Mouse (Mus musculus) neural tube, embryonic 13.5 days (tissue): ENCODE results near the gene Ugt1a8. TPM values are rescaled to one million over a fixed set of nuclear protein-coding genes. Genes with fewer than 3 reads are reported as not detected.
"Not testable (repeated sequence)": the region's sequence is repeated elsewhere in the genome, so short reads cannot be mapped to it uniquely, and the experiment has no call there.

Source experiments
- ATAC-seq: fragments of 200-750 bp; cut with Nextera tagmentation; 2 replicates; pipeline ENCODE4 v1.8.0; 2017; ENCODE audit warnings: low read depth, mild to moderate bottlenecking, moderate TSS enrichment, moderate library complexity
- H3K27ac ChIP-seq: fragments of 300-500 bp; sonication (generic); replicated peaks from 2 replicates; pipeline ENCODE4 v1.5.1; 2015; ENCODE audit warnings: moderate library complexity, mild to moderate bottlenecking, inconsistent platforms
- H3K27me3 ChIP-seq: fragments of 300-500 bp; sonication (generic); 2 replicates; pipeline ENCODE4 v1.6.1; 2015; ENCODE audit warnings: mild to moderate bottlenecking, inconsistent platforms
- H3K36me3 ChIP-seq: fragments of 300-500 bp; sonication (generic); 2 replicates; pipeline ENCODE4 v1.6.1; 2015; ENCODE audit warnings: mild to moderate bottlenecking, inconsistent platforms
- H3K4me1 ChIP-seq: fragments of 300-500 bp; sonication (generic); replicated peaks from 2 replicates; pipeline ENCODE4 v1.6.1; 2015; ENCODE audit warnings: inconsistent platforms
- H3K4me2 ChIP-seq: fragments of 300-500 bp; sonication (generic); 2 replicates; pipeline ENCODE4 v1.6.1; 2015; ENCODE audit warnings: inconsistent platforms, mild to moderate bottlenecking, moderate library complexity
- H3K4me3 ChIP-seq: fragments of 300-500 bp; sonication (generic); 2 replicates; pipeline ENCODE4 v1.5.1; 2015; ENCODE audit warnings: mild to moderate bottlenecking, inconsistent platforms
- H3K9ac ChIP-seq: fragments of 300-500 bp; sonication (generic); 2 replicates; pipeline ENCODE4 v1.6.1; 2015; ENCODE audit warnings: moderate library complexity, mild to moderate bottlenecking, inconsistent platforms
- H3K9me3 ChIP-seq: fragments of 300-500 bp; sonication (generic); 2 replicates; pipeline ENCODE4 v1.6.1; 2016; ENCODE audit warnings: inconsistent platforms
- WGBS: fragments of 180-500 bp; shearing (Covaris S2); methylation state at CpG from one replicate; pipeline ENCODE4 v1.1.7; 2015; 5-methylcytosine and 5-hydroxymethylcytosine counted together
- polyA plus RNA-seq: library from polyadenylated mRNA; unstranded; fragments of >200 nt; fragmentation: Nextera tagmentation; extraction: Ambion mirVana; gene quantifications from 2 replicates; pipeline ENCODE4 v1.2.1, GENCODE M21; 2015

Ugt1a8 gene
- polyA plus RNA-seq, 1 experiment from 2014 or later, result not detected

DNA sequence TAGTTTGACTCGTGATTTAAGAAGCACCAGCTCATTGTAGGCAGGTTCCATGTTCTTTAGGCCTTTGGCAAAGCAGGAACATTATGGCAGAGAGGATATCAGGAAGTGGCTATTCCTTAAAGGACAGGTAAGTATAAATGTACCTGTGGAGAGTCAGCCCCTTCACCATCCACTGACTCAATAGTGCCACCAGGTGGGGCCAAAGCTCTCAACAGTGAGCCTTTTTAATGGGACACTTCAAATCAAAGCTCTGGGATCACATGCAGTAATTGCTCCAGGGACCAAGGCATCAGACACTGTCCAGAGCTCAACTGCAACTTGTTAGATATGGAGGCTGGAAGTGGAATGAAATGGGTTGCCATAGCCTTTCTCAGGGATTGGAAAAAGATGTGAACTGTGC is 33.9 kb downstream of the Ugt1a8 start:
- H3K9me3 ChIP-seq, H3K27ac ChIP-seq, H3K4me3 ChIP-seq, H3K9ac ChIP-seq, H3K27me3 ChIP-seq, H3K4me1 ChIP-seq, H3K4me2 ChIP-seq, H3K36me3 ChIP-seq, ATAC-seq: not testable (repeated sequence)
- no CpG with 5 or more reads among the region's 1 CpGs for WGBS

DNA sequence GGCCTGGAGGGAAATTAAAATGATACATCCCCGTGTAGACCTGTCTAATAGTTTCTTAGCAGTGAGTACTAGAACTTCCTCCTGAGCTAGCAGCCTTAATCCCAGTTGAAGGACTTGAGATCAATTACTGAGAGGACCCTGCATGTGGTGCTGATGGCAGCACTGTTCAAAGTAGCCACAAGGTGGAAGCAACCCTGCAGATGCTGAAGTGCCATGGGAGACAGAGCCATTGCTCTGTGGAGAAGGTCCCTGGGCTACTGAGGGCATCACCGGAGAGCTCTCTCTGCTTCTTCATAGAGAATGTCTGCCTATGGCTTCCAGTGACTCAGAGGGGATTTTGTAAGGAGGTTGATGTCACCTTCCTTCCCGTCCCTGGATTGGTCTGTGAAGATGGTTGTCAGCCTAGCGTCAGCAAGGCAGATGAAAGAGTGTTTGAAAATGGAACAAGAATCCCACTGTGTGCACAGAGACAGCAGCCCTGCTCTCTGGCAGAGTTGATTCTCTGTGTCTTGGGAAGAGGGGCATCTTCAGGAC is 38.3 kb downstream of the Ugt1a8 start:
- not testable (repeated sequence) for H3K4me2 ChIP-seq, H3K36me3 ChIP-seq, H3K27me3 ChIP-seq, ATAC-seq, H3K27ac ChIP-seq, H3K4me1 ChIP-seq, H3K9me3 ChIP-seq, H3K4me3 ChIP-seq, H3K9ac ChIP-seq
- 85% methylated on average over 4 of the region's 4 CpGs for WGBS

DNA sequence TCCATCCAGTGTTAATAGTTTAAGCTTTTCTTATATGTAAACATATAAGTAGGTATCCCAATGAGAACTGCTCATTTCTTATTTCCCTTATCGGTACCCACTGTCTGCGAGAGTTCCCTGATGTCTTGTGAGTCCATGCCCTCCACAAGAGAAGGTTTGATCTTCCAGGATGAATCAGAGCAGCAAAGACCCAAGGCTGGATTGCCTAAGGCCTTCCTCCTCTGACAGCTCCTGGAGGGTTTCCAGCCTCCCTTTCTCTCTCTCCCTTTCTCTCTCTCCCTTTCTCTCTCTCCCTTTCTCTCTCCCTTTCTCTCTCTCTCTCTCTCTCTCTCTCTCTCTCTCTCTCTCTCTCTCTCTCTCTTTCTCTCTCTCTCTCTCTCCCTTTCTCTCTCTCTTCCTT is 41.5 kb downstream of the Ugt1a8 start:
- H3K27me3 ChIP-seq, H3K36me3 ChIP-seq, ATAC-seq, H3K27ac ChIP-seq, H3K4me1 ChIP-seq, H3K9me3 ChIP-seq, H3K4me2 ChIP-seq, H3K4me3 ChIP-seq, H3K9ac ChIP-seq: not testable (repeated sequence)
- WGBS, result 95% methylated on average over 2 of the region's 2 CpGs

DNA sequence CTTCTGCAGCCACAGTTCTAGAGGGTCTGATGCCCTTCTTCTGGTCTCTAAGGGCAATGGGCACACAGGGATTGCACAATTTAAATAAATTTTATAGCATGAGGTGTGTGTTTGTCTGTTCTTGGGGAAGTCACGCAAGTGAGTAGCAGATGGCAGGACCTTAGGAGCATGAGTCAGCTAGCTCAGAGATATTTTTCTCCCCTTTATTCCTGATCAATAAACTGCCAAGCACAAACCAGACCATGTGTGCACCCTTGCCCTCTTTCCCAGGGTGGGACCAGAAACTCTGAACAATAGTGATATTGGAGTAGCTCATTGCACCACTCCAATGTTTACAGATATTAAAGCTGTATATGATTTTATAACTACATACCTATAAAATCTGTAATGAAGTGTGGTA is 42.6 kb downstream of the Ugt1a8 start:
- not testable (repeated sequence) for H3K36me3 ChIP-seq, H3K9me3 ChIP-seq, H3K9ac ChIP-seq, H3K27ac ChIP-seq, H3K4me3 ChIP-seq, H3K4me2 ChIP-seq, ATAC-seq, H3K27me3 ChIP-seq
- H3K4me1 ChIP-seq, result peaks cover 11% of the 10 kb centered on the region
- 87% methylated on average over 1 of the region's 1 CpGs for WGBS

DNA sequence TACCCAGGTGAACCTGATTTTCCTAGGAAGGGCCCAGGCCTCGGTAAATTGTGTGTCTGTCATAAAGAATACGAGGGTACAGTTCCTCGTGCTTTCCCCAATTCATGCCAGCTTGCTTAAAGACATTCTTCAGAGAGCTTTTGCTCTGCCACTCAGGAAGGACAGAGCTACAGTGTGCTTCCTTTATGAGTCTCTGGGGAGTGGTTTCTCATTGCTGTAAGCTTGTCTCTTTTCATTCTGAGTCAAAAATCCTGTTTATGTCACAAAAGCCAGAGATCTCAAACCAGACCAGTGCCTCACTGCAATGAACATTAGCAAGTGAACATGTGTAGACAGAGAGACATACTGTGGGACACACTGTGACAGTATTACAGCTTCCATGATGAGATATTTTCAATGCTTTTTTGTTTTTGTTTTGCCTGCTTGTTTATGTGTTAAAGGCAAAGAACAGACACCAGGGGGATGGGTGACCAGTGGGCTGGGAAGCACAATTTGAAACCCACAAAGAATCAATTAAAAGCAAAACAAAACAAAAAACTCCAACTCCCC is 46.4 kb downstream of the Ugt1a8 start:
- WGBS, result 52% methylated on average over 3 of the region's 3 CpGs
- no peaks in the 10 kb centered on the region for H3K36me3 ChIP-seq
- no peak overlapping the region for H3K4me2 ChIP-seq
- no peak overlapping the region; the same call in 1 of the 2 replicates for H3K9ac ChIP-seq
- no peak overlapping the region for H3K4me3 ChIP-seq
- H3K9me3 ChIP-seq, result no peaks in the 10 kb centered on the region
- ATAC-seq, result peak; percentile 43; the same call in 1 of the 2 replicates
- H3K4me1 ChIP-seq, result peaks cover 11% of the 10 kb centered on the region
- H3K27ac ChIP-seq, result peak overlapping the region; percentile 53
- no peaks in the 10 kb centered on the region for H3K27me3 ChIP-seq

DNA sequence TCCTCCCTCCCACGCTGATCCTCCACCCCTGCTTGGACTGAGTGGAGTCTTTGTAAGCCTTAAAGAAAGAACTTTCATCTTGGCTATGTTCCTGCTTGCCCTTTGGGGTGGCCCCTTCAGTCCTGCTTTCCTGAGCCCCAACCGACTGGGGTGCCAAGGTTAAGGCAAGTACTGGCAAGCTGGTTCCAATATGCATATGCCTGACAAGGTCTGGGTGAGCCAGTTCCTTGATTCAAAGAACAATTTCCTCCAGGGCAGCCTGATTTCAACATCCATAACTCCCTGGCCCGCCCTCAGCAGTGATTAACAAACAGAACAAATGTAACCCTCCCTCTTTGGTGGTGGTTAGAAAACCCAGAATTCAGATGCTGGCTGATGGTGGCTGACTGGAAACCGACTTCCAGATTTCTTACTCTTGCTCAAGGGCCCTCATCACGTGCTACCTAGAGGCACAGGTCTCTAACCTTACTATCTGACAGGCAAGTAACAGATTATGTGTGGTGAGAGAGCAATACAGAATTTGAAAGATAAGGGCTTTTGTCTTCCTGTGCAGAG is 46.9 kb downstream of the Ugt1a8 start, which contains the start of gene Ugt1a6a:
Gene Ugt1a6a (plus strand): TSS at position 353 of the 555 bp plus-strand sequence.
- 53% methylated on average over 5 of the region's 5 CpGs for WGBS
- ATAC-seq, result peak; percentile 69
- Histone ChIP-seq H3K4me1 (peaks cover 11% of the 10 kb centered on the region), H3K27ac (peak within 1 kb of the TSS; percentile 53)
- not testable (repeated sequence) for H3K9ac ChIP-seq, H3K4me2 ChIP-seq, H3K27me3 ChIP-seq, H3K4me3 ChIP-seq, H3K36me3 ChIP-seq, H3K9me3 ChIP-seq

DNA sequence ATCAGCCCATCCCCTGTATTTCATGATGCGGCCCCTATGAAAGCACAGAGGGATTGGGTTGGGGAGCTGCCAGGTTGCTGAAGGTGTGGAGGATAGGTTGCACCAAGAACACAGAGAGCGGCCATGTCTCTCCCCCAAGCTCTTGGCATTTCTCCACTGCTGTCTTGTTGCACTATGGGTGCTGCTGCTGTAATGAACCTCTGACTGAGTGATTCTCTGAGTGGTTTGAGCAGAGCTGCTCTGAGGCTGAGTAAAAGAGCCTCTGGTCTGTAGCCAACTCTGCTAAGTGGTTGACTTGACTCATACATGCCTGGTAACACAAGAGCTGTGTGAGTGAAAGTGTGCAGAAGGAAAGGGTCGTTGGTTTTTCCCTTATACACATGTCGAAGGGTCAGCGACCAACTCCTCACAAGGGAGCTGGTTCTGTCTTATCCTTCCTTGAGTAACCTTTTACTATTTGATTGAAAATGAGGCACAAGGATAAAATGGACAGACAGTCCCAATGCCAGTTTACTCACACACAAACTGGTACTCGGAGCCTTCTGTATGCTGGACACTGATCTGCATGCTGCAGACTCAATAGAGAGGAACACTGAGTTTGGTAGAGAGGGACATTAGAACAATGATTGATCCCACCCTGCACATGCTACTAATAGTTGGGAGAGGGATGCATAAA is 47.8 kb downstream of the Ugt1a8 start:
- H3K4me1 ChIP-seq, result peaks cover 11% of the 10 kb centered on the region
- not testable (repeated sequence) for ATAC-seq, H3K27me3 ChIP-seq, H3K9ac ChIP-seq, H3K9me3 ChIP-seq, H3K27ac ChIP-seq, H3K36me3 ChIP-seq, H3K4me2 ChIP-seq, H3K4me3 ChIP-seq
- 88% methylated on average over 6 of the region's 6 CpGs for WGBS

DNA sequence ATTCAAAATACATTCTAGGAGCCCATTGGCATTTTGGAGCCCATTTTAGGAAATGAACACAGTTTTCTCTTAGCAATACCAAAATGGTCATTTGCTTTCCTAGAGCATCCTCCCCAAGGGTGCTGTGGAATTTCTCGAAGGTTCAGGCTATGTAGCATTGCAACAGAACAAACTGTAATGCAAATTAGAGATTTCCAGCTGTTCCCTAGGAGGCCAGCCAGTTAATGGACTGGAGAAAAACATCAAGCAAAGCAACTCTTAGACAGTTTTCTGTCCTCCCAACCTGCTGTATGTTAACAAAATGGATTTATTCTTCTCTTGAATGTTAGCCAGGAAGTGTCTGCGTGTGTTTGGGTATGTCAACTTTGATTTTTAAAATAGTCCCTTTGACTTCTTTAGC is 49.0 kb downstream of the Ugt1a8 start:
- ATAC-seq, result no peak
- no peak overlapping the region for H3K4me2 ChIP-seq
- 53% methylated on average over 2 of the region's 2 CpGs for WGBS
- H3K4me1 ChIP-seq, result peaks cover 11% of the 10 kb centered on the region
- no peak overlapping the region for H3K27ac ChIP-seq
- H3K9me3 ChIP-seq, result no peaks in the 10 kb centered on the region
- no peak overlapping the region for H3K9ac ChIP-seq
- no peaks in the 10 kb centered on the region for H3K36me3 ChIP-seq
- no peaks in the 10 kb centered on the region for H3K27me3 ChIP-seq
- no peak overlapping the region for H3K4me3 ChIP-seq

DNA sequence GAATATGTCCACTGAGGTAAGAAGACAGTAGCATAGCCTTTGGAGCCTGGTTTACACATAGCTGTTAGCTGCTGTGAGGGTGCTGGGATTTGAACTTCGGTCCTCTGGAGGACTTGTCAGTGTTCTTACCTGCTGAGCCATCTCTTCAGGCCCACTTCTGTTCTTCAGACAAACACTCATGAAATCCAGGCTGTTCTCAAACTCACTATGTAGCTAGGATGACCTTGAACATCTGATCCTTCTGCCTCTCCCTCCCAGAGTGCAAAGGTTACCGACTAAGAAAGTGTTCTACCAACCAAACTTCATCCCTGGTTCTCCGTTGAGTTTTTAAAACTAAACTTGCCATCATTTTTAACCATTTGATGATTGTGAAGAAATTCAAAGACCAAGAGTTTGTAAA is 49.7 kb downstream of the Ugt1a8 start:
- no peak overlapping the region for H3K4me2 ChIP-seq
- no peak overlapping the region for H3K9ac ChIP-seq
- H3K4me3 ChIP-seq, result no peak overlapping the region
- H3K9me3 ChIP-seq, result no peaks in the 10 kb centered on the region
- H3K27me3 ChIP-seq, result no peaks in the 10 kb centered on the region
- peaks cover 11% of the 10 kb centered on the region for H3K4me1 ChIP-seq
- H3K36me3 ChIP-seq, result no peaks in the 10 kb centered on the region
- H3K27ac ChIP-seq, result no peak overlapping the region
- ATAC-seq, result no peak
- 91% methylated on average over 3 of the region's 3 CpGs for WGBS

DNA sequence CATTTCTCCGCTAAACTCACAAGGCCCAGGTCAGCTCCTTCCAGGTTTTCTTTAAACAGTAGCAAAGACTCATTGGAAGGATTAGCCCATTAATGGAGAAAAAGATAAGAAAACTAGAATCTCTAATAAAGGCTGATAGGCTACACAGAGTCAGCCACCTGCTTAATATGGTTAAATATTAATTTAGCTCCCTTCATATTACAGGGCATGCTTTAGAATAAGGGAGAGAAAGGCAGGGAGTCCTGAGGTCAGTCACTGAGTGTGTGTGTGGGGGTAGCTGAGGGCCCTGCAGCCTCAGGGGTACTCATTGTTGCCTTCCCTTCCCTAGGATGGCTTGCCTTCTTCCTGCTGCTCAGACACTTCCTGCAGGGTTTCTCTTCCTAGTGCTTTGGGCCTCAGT is 50.5 kb downstream of the Ugt1a8 start:
- no peak for ATAC-seq
- Histone ChIP-seq H3K27me3 (no peaks in the 10 kb centered on the region), H3K36me3 (no peaks in the 10 kb centered on the region), H3K9me3 (no peaks in the 10 kb centered on the region), H3K27ac (no peak overlapping the region), H3K4me2 (no peak overlapping the region), H3K4me1 (peaks cover 11% of the 10 kb centered on the region), H3K4me3 (no peak overlapping the region), H3K9ac (no peak overlapping the region)
- WGBS, result 97% methylated on average over 1 of the region's 1 CpGs

DNA sequence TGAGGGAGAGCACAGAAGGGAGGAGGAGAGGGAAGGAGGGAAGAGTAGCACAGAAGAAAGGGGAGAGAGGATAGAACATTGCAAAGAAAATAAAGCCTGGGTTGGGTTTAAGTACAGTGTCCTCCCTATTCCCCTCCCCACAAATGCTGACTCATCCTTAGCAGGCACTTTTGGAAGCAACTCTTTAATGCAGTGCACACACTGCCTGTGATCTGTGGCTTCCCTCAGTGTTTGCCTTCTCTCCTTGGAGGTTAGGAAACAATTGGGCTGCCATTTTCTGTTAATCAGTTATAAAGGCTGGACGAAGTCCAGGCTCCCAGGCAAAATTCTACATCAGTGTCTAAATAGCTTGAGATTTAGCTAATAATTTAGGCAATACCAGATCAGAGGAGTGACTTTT is 52.9 kb downstream of the Ugt1a8 start:
- 40% methylated on average over 1 of the region's 1 CpGs for WGBS

DNA sequence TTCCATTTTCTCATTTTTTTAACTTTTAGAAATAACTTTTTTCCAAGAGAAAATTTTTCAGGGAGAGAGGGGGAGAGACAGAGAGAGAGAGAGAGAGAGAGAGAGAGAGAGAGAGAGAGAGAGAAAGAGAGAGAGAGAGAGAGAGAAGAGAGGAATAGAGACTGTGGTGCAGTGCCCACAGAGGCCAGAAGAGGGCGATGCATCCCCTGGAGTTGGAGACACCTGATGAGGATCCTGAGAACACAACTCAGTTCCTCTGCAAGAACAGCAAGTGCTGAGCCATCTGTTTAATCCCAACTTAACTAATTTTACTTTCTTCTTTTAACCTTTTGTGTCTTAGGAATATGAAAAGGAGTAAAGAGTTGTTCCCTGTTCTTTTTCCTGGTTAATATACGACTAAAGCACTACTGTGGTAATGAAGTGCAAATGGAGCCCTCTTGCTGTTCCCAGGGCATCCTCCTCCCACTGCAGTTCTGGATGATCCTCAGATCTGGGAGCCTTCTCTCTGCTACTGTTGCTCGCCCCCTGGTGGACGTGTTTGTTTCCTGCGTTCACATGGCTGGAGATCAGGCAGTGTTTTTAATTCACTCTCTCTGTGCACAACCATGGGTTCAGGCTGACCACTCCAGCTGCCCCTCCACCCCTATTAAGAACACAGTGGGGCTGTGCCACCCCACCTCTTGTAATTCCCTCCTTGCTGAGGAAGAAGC is 56.5 kb downstream of the Ugt1a8 start:
- H3K4me2 ChIP-seq, H3K4me3 ChIP-seq, H3K27me3 ChIP-seq, ATAC-seq, H3K4me1 ChIP-seq, H3K9ac ChIP-seq, H3K36me3 ChIP-seq, H3K27ac ChIP-seq, H3K9me3 ChIP-seq: not testable (repeated sequence)
- WGBS, result 3% methylated on average over 5 of the region's 5 CpGs

More for the DNA sequence above, 52.9 kb downstream of the Ugt1a8 start:
- not testable (repeated sequence) for H3K9ac ChIP-seq, H3K4me2 ChIP-seq, H3K27ac ChIP-seq, ATAC-seq, H3K4me3 ChIP-seq, H3K9me3 ChIP-seq, H3K36me3 ChIP-seq, H3K4me1 ChIP-seq, H3K27me3 ChIP-seq
